Mouse (Mus musculus) heart, postnatal 0 days (tissue): ENCODE results near the gene Dennd6b.

Experiments
- CTCF ChIP-seq: IDR thresholded peaks from 2 replicates; pipeline ENCODE4 v1.5.1; 2016; ENCODE audit warnings: antibody characterized with exemption, control low read depth, low read depth
- EP300 ChIP-seq: IDR thresholded peaks from 2 replicates; pipeline ENCODE4 v1.6.1; 2016; ENCODE audit warnings: antibody characterized with exemption, low read depth

DNA sequence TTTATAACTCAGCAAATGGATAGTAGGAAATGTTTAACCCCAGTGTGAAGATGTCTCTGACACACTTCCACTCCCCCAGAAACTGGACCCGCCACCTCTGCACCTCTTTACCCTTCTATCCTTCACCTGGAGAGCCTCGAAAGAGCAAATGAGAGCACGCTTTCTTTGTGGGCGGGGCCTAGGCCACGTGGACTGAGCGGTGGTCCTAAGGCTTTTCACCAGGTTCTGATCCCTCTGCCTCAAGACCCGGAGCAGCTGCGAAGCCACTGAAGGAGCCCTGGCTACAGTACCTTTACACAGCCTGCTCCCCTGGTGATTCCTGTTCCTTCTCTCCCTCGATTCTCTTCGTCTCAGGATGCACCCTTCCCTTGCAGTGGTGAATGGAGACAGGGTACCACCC lies 48.8 kb downstream of the Dennd6b start:
- TF ChIP-seq CTCF: no peak
- TF ChIP-seq EP300: no peak
